9 mouse cellular contexts compared by ENCODE assay signal in the genomic region with DNA sequence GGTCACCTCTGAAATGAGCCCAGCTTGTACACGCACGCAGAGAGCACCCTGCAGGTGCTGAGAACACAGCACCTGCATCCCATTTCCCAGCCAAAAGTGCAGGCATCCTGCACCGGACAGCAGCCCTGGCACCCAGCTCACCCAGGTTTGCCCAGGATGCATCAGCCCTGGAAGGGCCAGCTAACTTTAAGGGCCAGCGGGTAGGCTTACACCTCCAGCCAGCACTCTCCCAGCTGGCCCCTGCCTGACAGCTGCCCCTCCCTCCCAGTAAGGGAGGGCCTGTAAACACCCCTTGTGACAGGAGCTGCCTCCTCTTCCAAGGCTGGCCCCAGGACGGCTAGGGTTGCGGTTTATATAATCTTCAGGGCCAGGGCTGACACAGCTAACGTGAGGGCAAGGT. TPM values are rescaled to one million over a fixed set of nuclear protein-coding genes. Genes with fewer than 3 reads are reported as not detected.
DNase-seq lines count a peak whose midpoint lies in the region; ATAC-seq and TF ChIP-seq lines count a peak whose summit lies in the region.
"Had no signal": no experiment of that assay in that cellular context is flagged by ENCODE, and none has a peak within 500 bp of the region (broad histone marks: within the 10 kb centered on the region; RNA-seq: fewer than 3 reads in every experiment).

No protein-coding gene starts in this region.

- ATAC-seq in kidney, embryonic 14.5 days (ENCODE audit: low FRiP score, low TSS enrichment): peak; percentile 22; the same call in 1 of the 2 replicates
- no peak for ATAC-seq in hindbrain, embryonic 14.5 days (ENCODE audit: low FRiP score)

- 36% methylated on average over 7 of the region's 7 CpGs for WGBS in kidney, embryonic 14.5 days
- WGBS in kidney, adult 2 months: 75% methylated on average over 7 of the region's 7 CpGs
- WGBS in forebrain, embryonic 10.5 days: 54% methylated on average over 7 of the region's 7 CpGs
- 33% methylated on average over 7 of the region's 7 CpGs for WGBS in hindbrain, embryonic 14.5 days
- 31% methylated on average over 7 of the region's 7 CpGs for WGBS in olfactory bulb, adult 2 months

- H3K4me3 ChIP-seq in kidney, embryonic 14.5 days (ENCODE audit: low read length): no peak overlapping the region
- no peak overlapping the region for H3K4me3 ChIP-seq in kidney, adult 2 months (ENCODE audit: insufficient read depth, low read depth, low read length)
- H3K4me3 ChIP-seq in forebrain, embryonic 10.5 days: peak overlapping the region; percentile 29
- H3K4me3 ChIP-seq in hindbrain, embryonic 14.5 days (replicated peaks; ENCODE audit: low read length): peak overlapping the region; percentile 90
- H3K4me3 ChIP-seq in olfactory bulb, adult 2 months (ENCODE audit: insufficient read depth, low read depth, low read length): peak overlapping the region; percentile 99
- H3K4me3 ChIP-seq: myocyte had no signal

- TF ChIP-seq CTCF in kidney, adult 2 months (conservative IDR thresholded peaks at IDR 0.05; ENCODE audit: insufficient read depth, insufficient read length, low read depth, low read length): no peak
- TF ChIP-seq CTCF in olfactory bulb, adult 2 months (IDR thresholded peaks at IDR 0.05; ENCODE audit: insufficient read depth, low read depth, low read length): no peak

- no peak for TF ChIP-seq POLR2A in kidney, adult 2 months (IDR thresholded peaks at IDR 0.05; ENCODE audit: low read depth, low read length)
- TF ChIP-seq POLR2A in olfactory bulb, adult 2 months (IDR thresholded peaks at IDR 0.05; ENCODE audit: insufficient read depth, low read depth, low read length): no peak

- H3K36me3 ChIP-seq in kidney, embryonic 14.5 days (ENCODE audit: control insufficient read depth, insufficient read depth, low read length): no peaks in the 10 kb centered on the region
- no peaks in the 10 kb centered on the region for H3K36me3 ChIP-seq in kidney, adult 2 months (ENCODE audit: control insufficient read depth, insufficient read depth, low read length)
- H3K36me3 ChIP-seq in forebrain, embryonic 10.5 days (replicated peaks): peaks cover 17% of the 10 kb centered on the region; the same call in 1 of the 2 replicates
- H3K36me3 ChIP-seq in hindbrain, embryonic 14.5 days (replicated peaks; ENCODE audit: control insufficient read depth, insufficient read depth): peaks cover 8% of the 10 kb centered on the region; the same call in 1 of the 2 replicates

- peaks cover 10% of the 10 kb centered on the region; the same call in 1 of the 2 replicates for H3K4me1 ChIP-seq in kidney, embryonic 14.5 days (ENCODE audit: control insufficient read depth, insufficient read depth, low read length)
- H3K4me1 ChIP-seq in kidney, adult 2 months (ENCODE audit: control insufficient read depth, insufficient read depth, low read length): no peaks in the 10 kb centered on the region
- peaks cover 59% of the 10 kb centered on the region for H3K4me1 ChIP-seq in forebrain, embryonic 10.5 days
- peaks cover 32% of the 10 kb centered on the region for H3K4me1 ChIP-seq in hindbrain, embryonic 14.5 days (replicated peaks; ENCODE audit: control insufficient read depth, insufficient read depth, low read length)
- peaks cover 48% of the 10 kb centered on the region for H3K4me1 ChIP-seq in olfactory bulb, adult 2 months (ENCODE audit: control insufficient read depth, insufficient read depth, low read length)

- peaks cover 45% of the 10 kb centered on the region for H3K27me3 ChIP-seq in kidney, embryonic 14.5 days (ENCODE audit: control insufficient read depth, insufficient read depth, low read length)
- peaks cover 3% of the 10 kb centered on the region; the same call in 1 of the 2 replicates for H3K27me3 ChIP-seq in kidney, adult 2 months (replicated peaks; ENCODE audit: control insufficient read depth, insufficient read depth, low read length)
- H3K27me3 ChIP-seq in forebrain, embryonic 10.5 days (ENCODE audit: poor library complexity, severe bottlenecking): peaks cover 70% of the 10 kb centered on the region
- no peaks in the 10 kb centered on the region for H3K27me3 ChIP-seq in hindbrain, embryonic 14.5 days (ENCODE audit: control insufficient read depth, insufficient read depth, low read length)

- no peak overlapping the region for H3K27ac ChIP-seq in kidney, embryonic 14.5 days (ENCODE audit: low read depth, low read length)
- H3K27ac ChIP-seq in kidney, adult 2 months (ENCODE audit: insufficient read depth, low read depth, low read length): no peak overlapping the region
- no peak overlapping the region for H3K27ac ChIP-seq in forebrain, embryonic 10.5 days
- 0 out of 2 replicates have a peak overlapping the region, but pooled peaks have one; percentile 92 for H3K27ac ChIP-seq in hindbrain, embryonic 14.5 days
- H3K27ac ChIP-seq in olfactory bulb, adult 2 months (ENCODE audit: insufficient read depth, low read depth, low read length): 0 out of 2 replicates have a peak overlapping the region, but pooled peaks have one; percentile 61

- no peaks in the 10 kb centered on the region for H3K9me3 ChIP-seq in kidney, embryonic 14.5 days (ENCODE audit: control insufficient read depth, low read length)
- no peaks in the 10 kb centered on the region for H3K9me3 ChIP-seq in forebrain, embryonic 10.5 days
- H3K9me3 ChIP-seq in hindbrain, embryonic 14.5 days (ENCODE audit: control insufficient read depth, low read length): no peaks in the 10 kb centered on the region

- no peak for DNase-seq in kidney, adult 2 months
- DNase-seq in forebrain, embryonic 10.5 days (ENCODE audit: extremely low spot score, low spot score): no peak
- no peak for DNase-seq in hindbrain, embryonic 14.5 days (ENCODE audit: low spot score)
- DNase-seq in yolk sac, embryonic 10.5 days (ENCODE audit: low spot score): no peak
- DNase-seq in adipocyte (ENCODE audit: low spot score): no peak
- no peak for DNase-seq in left cerebral cortex, adult 11 months (ENCODE audit: low spot score)

- H3K4me2 ChIP-seq in kidney, embryonic 14.5 days (replicated peaks; ENCODE audit: low read depth, low read length): 0 out of 2 replicates have a peak overlapping the region, but pooled peaks have one; percentile 10
- H3K4me2 ChIP-seq in hindbrain, embryonic 14.5 days (replicated peaks): peak overlapping the region; percentile 96

- H3K9ac ChIP-seq in kidney, embryonic 14.5 days (ENCODE audit: low read depth, low read length): no peak overlapping the region
- H3K9ac ChIP-seq in hindbrain, embryonic 14.5 days: peak overlapping the region; percentile 97

RNA-seq across cellular contexts. Expression of a gene that starts 2.4 kb away (rescaled TPM):
- 1.7 and 2.1 TPM in 2 replicates for polyA plus RNA-seq in kidney, embryonic 14.5 days (2014; fragmentation: Nextera tagmentation; extraction: Ambion mirVana)
- polyA plus RNA-seq in kidney, adult 2 months (2012; rRNA removed): 2.3 and 2.7 TPM in 2 replicates
- polyA plus RNA-seq in forebrain, embryonic 10.5 days (2016; fragmentation: Nextera tagmentation; extraction: Ambion mirVana): 4.2 and 4.5 TPM in 2 replicates
- polyA plus RNA-seq in hindbrain, embryonic 14.5 days (2014; fragmentation: Nextera tagmentation; extraction: Ambion mirVana): 23.3 and 28.0 TPM in 2 replicates
- not detected in 2 replicates for polyA plus RNA-seq in olfactory bulb, adult 2 months (2012; ENCODE audit: insufficient read depth, insufficient read length, low replicate concordance, missing spikeins)
- polyA plus RNA-seq: myocyte had no signal

RNA-seq across cellular contexts. Expression of a gene that starts 41.9 kb away (rescaled TPM):
- polyA plus RNA-seq in kidney, embryonic 14.5 days (2014; fragmentation: Nextera tagmentation; extraction: Ambion mirVana): 43.8 and 54.2 TPM in 2 replicates
- 735 and 1,000 TPM in 2 replicates for polyA plus RNA-seq in kidney, adult 2 months (2012; rRNA removed)
- polyA plus RNA-seq in forebrain, embryonic 10.5 days (2016; fragmentation: Nextera tagmentation; extraction: Ambion mirVana): 22.7 and 24.1 TPM in 2 replicates
- 33.3 and 33.5 TPM in 2 replicates for polyA plus RNA-seq in hindbrain, embryonic 14.5 days (2014; fragmentation: Nextera tagmentation; extraction: Ambion mirVana)
- polyA plus RNA-seq in olfactory bulb, adult 2 months (2012; ENCODE audit: insufficient read depth, insufficient read length, low replicate concordance, missing spikeins): not detected in 2 replicates

Comparison
In these comparisons a context has a peak if more than half of its experiments do, and no peak if none do; other contexts are left out.
1. H3K27ac ChIP-seq: peak in hindbrain, embryonic 14.5 days (single experiment) and olfactory bulb, adult 2 months (single experiment); none in kidney, embryonic 14.5 days (single experiment), kidney, adult 2 months (single experiment) and forebrain, embryonic 10.5 days (single experiment).
2. H3K4me3 ChIP-seq: peak in forebrain, embryonic 10.5 days (single experiment), hindbrain, embryonic 14.5 days (single experiment) and olfactory bulb, adult 2 months (single experiment); none in kidney, embryonic 14.5 days (single experiment) and kidney, adult 2 months (single experiment).
3. RNA of a gene that starts 41.9 kb away (polyA plus RNA-seq): 735 to 1,000 TPM in kidney, adult 2 months, 43.8 to 54.2 TPM in kidney, embryonic 14.5 days, 33.3 to 33.5 TPM in hindbrain, embryonic 14.5 days and 22.7 to 24.1 TPM in forebrain, embryonic 10.5 days; not detected in olfactory bulb, adult 2 months; every median in the first group is over 10 times any median in the second.